Mouse (Mus musculus) intestine, embryonic 14.5 days (tissue): ENCODE results near the gene Aldh3a2. TPM values are rescaled to one million over a fixed set of nuclear protein-coding genes. Genes with fewer than 3 reads are reported as not detected.

Source experiments
- ATAC-seq: fragments of 200-750 bp; cut with Nextera tagmentation; replicated peaks from 2 replicates; pipeline ENCODE4 v1.8.0; 2017; ENCODE audit warnings: low read depth, moderate number of reproducible peaks, moderate TSS enrichment, moderate library complexity; ENCODE audit not compliant: low FRiP score, low TSS enrichment
- DNase-seq: peaks from one replicate; pipeline ENCODE4 v3.0.0-alpha.2; 2018; ENCODE audit warnings: low spot score
- H3K27ac ChIP-seq: fragments of 300-500 bp; sonication (generic); 2 replicates; pipeline ENCODE4 v1.5.1; 2014; ENCODE audit warnings: low read depth, mild to moderate bottlenecking, control low read depth
- H3K27me3 ChIP-seq: fragments of 300-500 bp; sonication (generic); replicated peaks from 2 replicates; pipeline ENCODE4 v1.6.1; 2014; ENCODE audit warnings: low read length, control low read depth; ENCODE audit not compliant: control insufficient read depth, insufficient read depth
- H3K36me3 ChIP-seq: fragments of 300-500 bp; sonication (generic); 2 replicates; pipeline ENCODE4 v1.6.1; 2014; ENCODE audit warnings: low read length, control low read depth; ENCODE audit not compliant: control insufficient read depth, insufficient read depth
- H3K4me1 ChIP-seq: fragments of 300-500 bp; sonication (generic); replicated peaks from 2 replicates; pipeline ENCODE4 v1.6.1; 2014; ENCODE audit warnings: low read length, control low read depth, mixed read lengths; ENCODE audit not compliant: control insufficient read depth, insufficient read depth
- H3K4me2 ChIP-seq: fragments of 300-500 bp; sonication (generic); 2 replicates; pipeline ENCODE4 v1.6.1; 2014; ENCODE audit warnings: low read length
- H3K4me3 ChIP-seq: fragments of 300-500 bp; sonication (generic); 2 replicates; pipeline ENCODE4 v1.5.1; 2014; ENCODE audit warnings: low read depth, low read length, control low read depth, mixed read lengths
- H3K9ac ChIP-seq: fragments of 300-500 bp; sonication (generic); 2 replicates; pipeline ENCODE4 v1.6.1; 2014; ENCODE audit warnings: mild to moderate bottlenecking, low read length
- H3K9me3 ChIP-seq: fragments of 300-500 bp; sonication (generic); 2 replicates; pipeline ENCODE4 v1.6.1; 2016; ENCODE audit warnings: low read length, control low read depth; ENCODE audit not compliant: control insufficient read depth
- WGBS: fragments of 180-500 bp; shearing (Covaris S2); extraction: QIAGEN DNeasy Blood & Tissue Kit; methylation state at CpG from one replicate; pipeline ENCODE4 v1.1.7; 2014; 5-methylcytosine and 5-hydroxymethylcytosine counted together
- polyA plus RNA-seq: library from polyadenylated mRNA; unstranded; fragments of >200 nt; fragmentation: Nextera tagmentation; extraction: Ambion mirVana; gene quantifications from 2 replicates; pipeline ENCODE4 v1.2.1, GENCODE M21; 2014

Aldh3a2 gene
- polyA plus RNA-seq, 1 experiment from 2014 or later = 47.9 TPM

DNA sequence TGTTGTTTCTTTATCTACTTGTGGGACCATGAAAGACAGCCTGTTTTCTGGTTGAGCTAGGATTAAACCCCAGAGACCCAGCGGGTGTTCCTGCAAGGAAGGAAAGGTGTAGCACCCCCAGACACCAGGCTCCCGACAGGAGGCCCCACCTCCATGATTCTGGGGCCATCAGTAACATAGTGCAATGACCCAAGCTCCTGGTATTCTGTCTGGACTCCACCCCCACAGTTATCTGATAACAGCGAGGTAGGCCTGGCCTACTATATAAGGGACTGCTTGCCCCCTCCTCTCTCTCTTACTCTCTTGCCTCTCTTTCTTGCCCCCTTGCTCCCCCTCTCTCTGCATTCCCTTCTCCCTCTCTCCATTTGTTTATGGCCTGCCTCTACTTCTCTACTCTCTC lies 32.9 kb upstream of the Aldh3a2 start:
- WGBS = 52% methylated on average over 3 of the region's 3 CpGs
- no peak overlapping the region for H3K9ac ChIP-seq
- no peak overlapping the region for H3K4me3 ChIP-seq
- DNase-seq = no peak
- ATAC-seq = no peak
- no peaks in the 10 kb centered on the region for H3K4me1 ChIP-seq
- no peaks in the 10 kb centered on the region for H3K36me3 ChIP-seq
- no peak overlapping the region; the same call in 1 of the 2 replicates for H3K4me2 ChIP-seq
- H3K27me3 ChIP-seq = no peaks in the 10 kb centered on the region
- no peaks in the 10 kb centered on the region for H3K9me3 ChIP-seq
- H3K27ac ChIP-seq = no peak overlapping the region

DNA sequence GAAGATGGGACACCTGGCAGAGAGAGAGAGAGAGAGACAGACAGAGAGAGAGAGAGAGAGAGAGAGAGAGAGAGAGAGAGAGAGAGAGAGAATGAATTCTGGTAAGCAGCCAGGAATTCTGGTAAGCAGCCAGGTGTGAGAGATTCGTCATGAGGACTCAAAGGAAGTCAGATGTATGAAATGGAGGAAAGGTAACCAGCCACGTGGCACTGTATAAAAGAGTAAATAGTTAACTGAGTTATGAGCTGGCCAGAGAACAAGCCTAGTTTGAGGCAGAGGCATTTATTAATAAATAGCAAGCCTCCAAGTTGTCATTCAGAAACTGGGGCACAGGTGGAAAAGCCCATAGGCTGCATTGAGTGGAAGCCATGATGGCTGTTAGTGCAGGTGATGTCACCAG lies 30.6 kb upstream of the Aldh3a2 start:
- no peak overlapping the region for H3K9ac ChIP-seq
- H3K4me1 ChIP-seq = no peaks in the 10 kb centered on the region
- H3K9me3 ChIP-seq = no peaks in the 10 kb centered on the region
- H3K27ac ChIP-seq = no peak overlapping the region
- H3K36me3 ChIP-seq = no peaks in the 10 kb centered on the region
- H3K27me3 ChIP-seq = no peaks in the 10 kb centered on the region
- H3K4me2 ChIP-seq = no peak overlapping the region
- DNase-seq = no peak
- ATAC-seq = no peak
- 60% methylated on average over 2 of the region's 2 CpGs for WGBS
- no peak overlapping the region for H3K4me3 ChIP-seq

DNA sequence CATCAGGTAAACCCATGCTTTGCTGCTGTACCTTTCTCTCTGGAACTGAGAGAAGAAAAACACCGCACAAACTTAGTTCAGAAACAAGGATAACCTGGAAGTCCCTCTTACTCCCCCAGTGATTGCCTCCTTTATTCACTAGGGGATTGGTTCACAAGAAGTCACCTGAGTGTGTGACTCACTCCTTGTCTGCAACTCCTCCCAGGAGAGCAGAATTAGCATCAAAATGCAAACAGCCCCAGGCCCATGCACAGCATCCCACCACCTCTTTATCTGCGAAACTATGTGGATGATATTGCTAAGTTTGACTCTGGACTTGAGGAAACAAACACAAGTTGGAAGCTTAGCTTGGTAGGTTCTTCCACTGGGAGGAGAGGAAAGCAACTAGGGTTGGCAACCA lies 30.1 kb upstream of the Aldh3a2 start:
- H3K9ac ChIP-seq = no peak overlapping the region
- no peaks in the 10 kb centered on the region for H3K9me3 ChIP-seq
- ATAC-seq = no peak
- no peak overlapping the region for H3K4me3 ChIP-seq
- no peak for DNase-seq
- no peaks in the 10 kb centered on the region for H3K27me3 ChIP-seq
- H3K4me2 ChIP-seq = no peak overlapping the region
- no peaks in the 10 kb centered on the region for H3K36me3 ChIP-seq
- no peak overlapping the region for H3K27ac ChIP-seq
- no peaks in the 10 kb centered on the region for H3K4me1 ChIP-seq
- WGBS = 85% methylated on average over 2 of the region's 2 CpGs

DNA sequence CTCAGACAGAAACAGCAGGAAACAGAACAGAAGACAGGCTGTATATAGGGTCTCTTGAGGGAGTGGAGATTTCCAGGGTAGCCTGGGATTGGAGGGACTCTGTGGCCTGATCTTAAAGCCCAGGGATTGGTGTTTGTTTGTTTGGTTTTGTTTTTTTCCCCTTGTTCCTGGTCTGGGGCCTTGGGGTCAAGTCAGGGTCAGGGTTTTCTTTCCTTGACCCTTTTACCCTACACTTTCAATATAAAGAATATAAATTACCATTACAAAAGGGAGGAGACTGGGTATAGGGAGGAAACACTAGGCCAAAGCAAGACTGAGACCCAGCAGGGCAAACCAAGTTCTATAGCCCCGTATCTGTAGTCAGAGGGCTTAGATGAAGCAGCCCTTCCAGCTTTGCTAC lies 29.3 kb upstream of the Aldh3a2 start:
- no peak for DNase-seq
- H3K9me3 ChIP-seq = no peaks in the 10 kb centered on the region
- no peak overlapping the region for H3K4me3 ChIP-seq
- WGBS = 70% methylated on average over 1 of the region's 1 CpGs
- H3K36me3 ChIP-seq = no peaks in the 10 kb centered on the region
- no peak for ATAC-seq
- no peaks in the 10 kb centered on the region for H3K4me1 ChIP-seq
- H3K27me3 ChIP-seq = no peaks in the 10 kb centered on the region
- no peak overlapping the region for H3K4me2 ChIP-seq
- H3K27ac ChIP-seq = no peak overlapping the region
- H3K9ac ChIP-seq = no peak overlapping the region

DNA sequence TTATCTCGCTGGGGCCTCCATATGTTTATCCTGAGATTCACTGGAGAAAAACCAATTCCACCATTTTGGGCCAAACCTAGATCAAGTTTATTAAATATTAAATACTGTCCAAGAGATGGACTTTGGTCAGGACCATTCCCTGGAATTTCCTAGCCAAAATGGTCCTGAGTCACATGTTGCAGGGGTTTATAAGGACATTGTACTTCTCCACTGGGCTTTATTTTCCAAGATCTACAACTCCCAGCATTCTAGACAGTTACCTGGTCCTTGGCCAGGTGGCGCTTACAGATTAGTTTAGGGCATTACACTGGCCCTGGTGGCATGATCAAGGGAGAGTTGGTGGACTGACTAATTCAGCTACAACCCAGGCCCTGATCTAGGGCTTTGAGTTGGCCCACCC lies 28.3 kb upstream of the Aldh3a2 start:
- ATAC-seq = no peak
- no peak overlapping the region for H3K4me3 ChIP-seq

DNA sequence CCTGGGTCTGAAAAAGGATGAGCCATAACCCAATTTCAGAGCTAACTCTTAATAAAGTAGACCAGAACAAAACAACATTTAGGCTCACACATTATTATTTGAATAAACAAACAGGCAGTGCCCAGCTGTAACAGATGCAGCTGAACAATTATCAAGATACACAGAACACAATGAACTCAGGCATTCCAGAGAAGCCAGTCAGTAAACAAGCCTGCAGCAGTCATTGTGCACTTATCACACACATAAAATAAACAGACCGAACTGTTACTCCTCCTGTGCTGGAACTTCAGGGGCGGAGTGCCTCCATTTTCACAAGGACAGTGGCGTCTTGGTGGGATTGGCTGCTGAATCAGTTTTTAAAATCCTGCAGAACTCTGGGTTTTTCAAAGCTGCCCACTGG lies 27.2 kb upstream of the Aldh3a2 start:
- Histone ChIP-seq H3K4me3 (no peak overlapping the region), H3K4me2 (no peak overlapping the region), H3K9me3 (no peaks in the 10 kb centered on the region), H3K4me1 (no peaks in the 10 kb centered on the region), H3K9ac (no peak overlapping the region), H3K36me3 (no peaks in the 10 kb centered on the region), H3K27ac (no peak overlapping the region), H3K27me3 (no peaks in the 10 kb centered on the region)
- ATAC-seq (no peak), DNase-seq (no peak)
- WGBS = 58% methylated on average over 3 of the region's 3 CpGs

More for the DNA sequence above, 28.3 kb upstream of the Aldh3a2 start:
- Histone ChIP-seq H3K9me3 (no peaks in the 10 kb centered on the region), H3K9ac (no peak overlapping the region), H3K27me3 (no peaks in the 10 kb centered on the region), H3K4me2 (no peak overlapping the region), H3K4me1 (no peaks in the 10 kb centered on the region), H3K27ac (no peak overlapping the region), H3K36me3 (no peaks in the 10 kb centered on the region)
- 90% methylated on average over 2 of the region's 2 CpGs for WGBS
- no peak for DNase-seq

DNA sequence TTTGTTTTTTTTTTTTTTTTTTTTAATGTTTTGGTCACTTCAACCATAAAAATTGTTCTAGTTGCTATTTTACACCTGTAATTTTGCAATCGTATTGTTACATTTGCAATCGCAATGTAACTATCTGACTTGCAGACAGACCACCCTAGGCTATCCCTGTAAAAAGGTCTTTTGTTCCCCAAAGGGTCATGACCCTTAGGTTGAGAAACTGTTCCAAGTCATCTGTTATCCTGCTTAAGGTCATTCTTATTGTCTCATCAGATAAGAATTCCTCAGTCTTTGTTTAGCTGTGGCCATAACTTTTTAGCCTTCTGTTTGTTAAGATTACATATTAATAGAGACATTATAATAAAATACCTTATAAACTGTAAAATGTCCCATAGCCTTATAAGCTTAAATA lies 26.0 kb upstream of the Aldh3a2 start:
- Histone ChIP-seq H3K36me3 (no peaks in the 10 kb centered on the region), H3K4me3 (no peak overlapping the region), H3K9ac (no peak overlapping the region), H3K9me3 (no peaks in the 10 kb centered on the region), H3K27me3 (no peaks in the 10 kb centered on the region), H3K27ac (no peak overlapping the region), H3K4me1 (no peaks in the 10 kb centered on the region), H3K4me2 (no peak overlapping the region)
- DNase-seq (no peak), ATAC-seq (no peak)
- 64% methylated on average over 2 of the region's 2 CpGs for WGBS

DNA sequence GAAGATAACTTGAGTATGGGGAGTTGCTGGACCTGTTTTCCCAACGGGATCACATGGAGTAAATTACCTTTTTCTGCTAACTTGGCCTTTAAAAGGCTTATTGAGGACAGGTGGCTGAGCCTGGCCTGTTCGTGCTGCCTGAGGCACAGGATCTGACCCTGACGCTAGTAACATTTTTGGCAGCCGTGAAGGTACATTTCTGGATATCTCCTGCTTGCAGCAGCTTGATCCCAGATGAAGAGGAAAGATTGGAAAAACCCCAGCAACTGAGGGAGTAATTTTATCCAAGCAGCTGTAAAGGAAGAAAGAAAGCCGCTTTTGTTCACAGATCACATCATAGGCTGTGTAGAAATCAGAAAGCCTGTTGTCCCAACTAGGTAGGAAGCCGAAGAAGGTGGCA lies 17.1 kb upstream of the Aldh3a2 start:
- 79% methylated on average over 6 of the region's 6 CpGs for WGBS
- ATAC-seq = no peak

DNA sequence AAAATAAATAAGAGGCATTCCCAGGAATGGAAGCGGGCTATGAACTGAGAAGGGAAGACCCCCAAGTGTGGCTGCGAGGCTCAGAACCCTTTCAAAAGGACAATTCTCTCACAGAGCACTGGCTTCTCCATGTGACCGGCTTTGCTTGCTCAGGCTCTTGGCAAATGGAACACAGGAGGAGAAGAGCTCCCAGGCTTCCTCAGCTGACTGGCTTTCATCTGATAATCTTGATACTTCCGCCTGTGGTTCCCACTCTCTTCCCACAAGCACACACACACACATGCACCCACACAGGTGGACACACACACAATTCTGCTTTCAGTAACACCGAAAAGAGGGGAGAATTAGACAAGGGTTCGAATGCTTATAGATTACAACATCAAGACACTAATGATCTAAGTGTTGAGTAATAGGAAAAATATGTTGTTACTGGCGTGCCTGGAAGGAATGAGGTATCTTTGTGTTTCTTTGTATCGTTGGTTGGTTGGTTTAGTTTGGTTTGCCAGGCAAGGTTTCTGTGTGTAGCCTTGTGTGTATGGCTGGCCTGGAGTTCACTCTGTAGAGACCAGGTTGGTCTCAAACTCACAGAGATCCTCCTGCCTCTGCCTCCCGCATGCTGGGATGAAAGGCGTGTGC lies 16.3 kb upstream of the Aldh3a2 start:
- ATAC-seq = no peak
- H3K27ac ChIP-seq = no peak overlapping the region
- no peaks in the 10 kb centered on the region for H3K36me3 ChIP-seq
- no peak for DNase-seq
- H3K4me2 ChIP-seq = no peak overlapping the region
- no peaks in the 10 kb centered on the region for H3K4me1 ChIP-seq
- no peaks in the 10 kb centered on the region for H3K27me3 ChIP-seq
- H3K4me3 ChIP-seq = no peak overlapping the region
- 86% methylated on average over 10 of the region's 10 CpGs for WGBS
- no peak overlapping the region for H3K9ac ChIP-seq
- H3K9me3 ChIP-seq = no peaks in the 10 kb centered on the region

More for the DNA sequence above, 17.1 kb upstream of the Aldh3a2 start:
- no peaks in the 10 kb centered on the region for H3K36me3 ChIP-seq
- H3K4me2 ChIP-seq = no peak overlapping the region
- H3K27ac ChIP-seq = no peak overlapping the region
- no peak overlapping the region for H3K9ac ChIP-seq
- no peaks in the 10 kb centered on the region for H3K27me3 ChIP-seq
- H3K9me3 ChIP-seq = no peaks in the 10 kb centered on the region
- H3K4me1 ChIP-seq = no peaks in the 10 kb centered on the region
- no peak overlapping the region for H3K4me3 ChIP-seq
- no peak for DNase-seq
